Mouse (Mus musculus) spleen, adult 18-20 months (tissue): Measurements from ENCODE around the gene Mecom.

ENCODE experiments used
- DNase-seq, 2 experiments: peaks; one replicate each; pipeline ENCODE4 v3.0.0; 2022; ENCODE audit warnings: mixed read lengths in 2 of 2

The Mecom gene

GRCm38 (mm10) chr3:30513314-30513997 lies 34.4 kb downstream of the Mecom start:
- no peak for DNase-seq

- no peak for DNase-seq
Observed at GRCm38 (mm10) chr3:30512459-30513030, 35.3 kb downstream of the Mecom start.

GRCm38 (mm10) chr3:30511796-30512195 lies 36.0 kb downstream of the Mecom start:
- DNase-seq: no peak

- no peak for DNase-seq
Observed at GRCm38 (mm10) chr3:30511062-30511640, 36.7 kb downstream of the Mecom start.

GRCm38 (mm10) chr3:30510646-30511045 lies 37.2 kb downstream of the Mecom start:
- no peak for DNase-seq

GRCm38 (mm10) chr3:30510105-30510504 lies 37.7 kb downstream of the Mecom start:
- DNase-seq: no peak

- no peak for DNase-seq
Observed at GRCm38 (mm10) chr3:30508930-30509910, 38.6 kb downstream of the Mecom start.

- DNase-seq: peak in 1 of 2 experiments; percentile 43
Observed at GRCm38 (mm10) chr3:30508296-30508929, 39.4 kb downstream of the Mecom start.

- peak in 1 of 2 experiments; percentile 4 for DNase-seq
Observed at GRCm38 (mm10) chr3:30507576-30508295, 40.1 kb downstream of the Mecom start.

GRCm38 (mm10) chr3:30507028-30507575 lies 40.7 kb downstream of the Mecom start:
- DNase-seq: peak in 1 of 2 experiments; percentile 13

GRCm38 (mm10) chr3:30506329-30507027 lies 41.3 kb downstream of the Mecom start:
- no peak for DNase-seq

GRCm38 (mm10) chr3:30505741-30506251 lies 42.0 kb downstream of the Mecom start:
- DNase-seq: no peak

- DNase-seq: no peak
Observed at GRCm38 (mm10) chr3:30504561-30504960, 43.2 kb downstream of the Mecom start.

- DNase-seq: no peak
Observed at GRCm38 (mm10) chr3:30503821-30504220, 44.0 kb downstream of the Mecom start.

- DNase-seq: no peak
Observed at GRCm38 (mm10) chr3:30498202-30498828, 49.5 kb downstream of the Mecom start.

- no peak for DNase-seq
Observed at GRCm38 (mm10) chr3:30494371-30494770, 53.4 kb downstream of the Mecom start.

GRCm38 (mm10) chr3:30488808-30489207 lies 59.0 kb downstream of the Mecom start:
- no peak for DNase-seq

GRCm38 (mm10) chr3:30486422-30486821 lies 61.4 kb downstream of the Mecom start:
- no peak for DNase-seq

GRCm38 (mm10) chr3:30483006-30483684 lies 64.7 kb downstream of the Mecom start:
- no peak for DNase-seq
